ENCODE assay signal across 26 mouse cellular contexts in genomic region chr11:99152323-99153144, GRCm38 (mm10). TPM values are rescaled to one million over a fixed set of nuclear protein-coding genes. Genes with fewer than 3 reads are reported as not detected.
A peak's percentile ranks its signal among the peaks of the same experiment; 100 is the strongest.
DNase-seq lines count a peak whose midpoint lies in the region; ATAC-seq and TF ChIP-seq lines count a peak whose summit lies in the region.
"Had no signal": no experiment of that assay in that cellular context is flagged by ENCODE, and none has a peak within 500 bp of the region (broad histone marks: within the 10 kb centered on the region; RNA-seq: fewer than 3 reads in every experiment).

No protein-coding gene starts in this region.

- no peak for ATAC-seq in CD4-positive, CD25-positive, alpha-beta regulatory T cell, adult 4 months
- no peak for ATAC-seq in midbrain, embryonic 13.5 days
- ATAC-seq: activated CD4-positive, CD25-positive, alpha-beta regulatory T cell, adult 4 months; forebrain, embryonic 14.5 days; forebrain, postnatal 0 days; hindbrain, embryonic 16.5 days; inflammation-experienced regulatory T-cells, adult 6 months had no signal

- no peaks in the 10 kb centered on the region for H3K27me3 ChIP-seq in thymus, adult 2 months (ENCODE audit: control insufficient read depth, insufficient read depth, low read length)
- peaks cover 7% of the 10 kb centered on the region; the same call in 1 of the 2 replicates for H3K27me3 ChIP-seq in forebrain, embryonic 10.5 days (ENCODE audit: poor library complexity, severe bottlenecking)
- H3K27me3 ChIP-seq in midbrain, embryonic 13.5 days: no peaks in the 10 kb centered on the region; the same call in 1 of the 2 replicates

- no peaks in the 10 kb centered on the region for H3K9me3 ChIP-seq in forebrain, embryonic 10.5 days
- no peaks in the 10 kb centered on the region for H3K9me3 ChIP-seq in midbrain, embryonic 13.5 days
- H3K9me3 ChIP-seq: hindbrain, embryonic 10.5 days; hindbrain, embryonic 13.5 days had no signal

- DNase-seq in CD4-positive, CD25-positive, alpha-beta regulatory T cell, adult 2 months (ENCODE audit: low read depth, low spot score): peak; percentile 57
- no peak for DNase-seq in thymus, adult 2 months
- no peak for DNase-seq in thymus, postnatal 25 days
- peak; percentile 69 for DNase-seq in induced T-regulatory cell, adult 2 months (ENCODE audit: low read depth)
- DNase-seq in forebrain, embryonic 10.5 days (ENCODE audit: extremely low spot score, low spot score): no peak
- DNase-seq in urinary bladder, postnatal 25 days (ENCODE audit: low spot score): no peak
- DNase-seq: adrenal gland, adult 8-10 months; adrenal gland, postnatal 25 days; cerebellum, adult 11-12 months; cerebellum, adult 8-10 months; cerebellum, postnatal 10 days; cerebellum, postnatal 36 days; embryo, embryonic 11 days; forebrain, postnatal 0 days; gastrocnemius, adult 2 months; gastrocnemius, postnatal 14 days; heart, adult 11 months had no signal

- H3K4me3 ChIP-seq in thymus, adult 2 months (ENCODE audit: control insufficient read depth, insufficient read depth, low read length): peak overlapping the region; percentile 25; the same call in 1 of the 2 replicates
- no peak overlapping the region for H3K4me3 ChIP-seq in forebrain, embryonic 10.5 days
- H3K4me3 ChIP-seq in midbrain, embryonic 13.5 days (replicated peaks): no peak overlapping the region
- H3K4me3 ChIP-seq: gastrocnemius, adult 2 months; hindbrain, embryonic 10.5 days; hindbrain, embryonic 13.5 days had no signal

- H3K4me1 ChIP-seq in thymus, adult 2 months (replicated peaks; ENCODE audit: control insufficient read depth, insufficient read depth, low read length): peaks cover 46% of the 10 kb centered on the region
- peaks cover 27% of the 10 kb centered on the region for H3K4me1 ChIP-seq in forebrain, embryonic 10.5 days
- peaks cover 23% of the 10 kb centered on the region for H3K4me1 ChIP-seq in midbrain, embryonic 13.5 days (replicated peaks)

- no peaks in the 10 kb centered on the region for H3K36me3 ChIP-seq in thymus, adult 2 months (ENCODE audit: control insufficient read depth, insufficient read depth, low read length)
- H3K36me3 ChIP-seq in forebrain, embryonic 10.5 days (replicated peaks): no peaks in the 10 kb centered on the region
- H3K36me3 ChIP-seq in midbrain, embryonic 13.5 days: no peaks in the 10 kb centered on the region
- H3K36me3 ChIP-seq: hindbrain, embryonic 10.5 days; hindbrain, embryonic 13.5 days had no signal

- H3K27ac ChIP-seq in thymus, adult 2 months (ENCODE audit: control insufficient read depth, insufficient read depth, low read length): peak overlapping the region; percentile 50; the same call in 1 of the 2 replicates
- no peak overlapping the region for H3K27ac ChIP-seq in forebrain, embryonic 10.5 days
- no peak overlapping the region for H3K27ac ChIP-seq in midbrain, embryonic 13.5 days
- H3K27ac ChIP-seq: gastrocnemius, adult 2 months; hindbrain, embryonic 10.5 days; hindbrain, embryonic 13.5 days had no signal

- no peak overlapping the region for H3K4me2 ChIP-seq in midbrain, embryonic 13.5 days (replicated peaks)
- H3K4me2 ChIP-seq: heart, embryonic 11.5 days; hindbrain, embryonic 13.5 days had no signal

- no peak for TF ChIP-seq POLR2A in thymus, adult 2 months (IDR thresholded peaks at IDR 0.05; ENCODE audit: control insufficient read depth, extremely low read depth, insufficient read depth, low read length, poor library complexity)

- H3K9ac ChIP-seq in midbrain, embryonic 13.5 days (replicated peaks): no peak overlapping the region
- H3K9ac ChIP-seq: forebrain, postnatal 0 days; hindbrain, embryonic 13.5 days had no signal

- WGBS in thymus, adult 2 months: 90% methylated on average over 7 of the region's 7 CpGs
- 85% methylated on average over 7 of the region's 7 CpGs for WGBS in forebrain, embryonic 10.5 days
- WGBS in midbrain, embryonic 13.5 days: 80% methylated on average over 7 of the region's 7 CpGs

- TF ChIP-seq CTCF in thymus, adult 2 months (IDR thresholded peaks at IDR 0.05; ENCODE audit: borderline replicate concordance, control insufficient read depth, extremely low read depth, insufficient read depth, low read length, poor library complexity): no peak

RNA-seq across cellular contexts. Expression of gene Ccr7, which starts 2.3 kb away (rescaled TPM):
- polyA plus RNA-seq in CD4-positive, CD25-positive, alpha-beta regulatory T cell, adult 4 months (2017; shearing (Covaris generic)): 100 to 1,000 TPM; 277 to 361 TPM
- 202 and 240 TPM in 2 replicates for polyA plus RNA-seq in thymus, adult 2 months (2012; rRNA removed)
- 0.25 and 0.30 TPM in 2 replicates for polyA plus RNA-seq in forebrain, embryonic 10.5 days (2016; fragmentation: Nextera tagmentation; extraction: Ambion mirVana)
- polyA plus RNA-seq in midbrain, embryonic 13.5 days (2015; fragmentation: Nextera tagmentation; extraction: Ambion mirVana): not detected in 2 replicates
- polyA plus RNA-seq: forebrain, embryonic 14.5 days; hindbrain, embryonic 13.5 days; hindbrain, embryonic 16.5 days had no signal

Comparison
In these comparisons a context has a peak if more than half of its experiments do, and no peak if none do; other contexts are left out.
1. DNase-seq: peak in CD4-positive, CD25-positive, alpha-beta regulatory T cell, adult 2 months (single experiment) and induced T-regulatory cell, adult 2 months (single experiment); none in thymus, adult 2 months (single experiment), thymus, postnatal 25 days (single experiment), forebrain, embryonic 10.5 days (single experiment) and urinary bladder, postnatal 25 days (single experiment).
2. RNA of gene Ccr7, which starts 2.3 kb away (polyA plus RNA-seq): 277 to 361 TPM in CD4-positive, CD25-positive, alpha-beta regulatory T cell, adult 4 months and 202 to 240 TPM in thymus, adult 2 months; 0.25 to 0.30 TPM in forebrain, embryonic 10.5 days and not detected in midbrain, embryonic 13.5 days; every median in the first group is over 100 times any median in the second.